Mouse (Mus musculus) thymus, adult 18-20 months (tissue): Measurements from ENCODE around the gene Eef1akmt3.
A peak's percentile ranks its signal among the peaks of the same experiment; 100 is the strongest.

ENCODE experiments used
- DNase-seq, 2 experiments: peaks; one replicate each; pipeline ENCODE4 v3.0.0; 2022; ENCODE audit warnings: mixed read lengths in 2 of 2

Gene Eef1akmt3

DNA sequence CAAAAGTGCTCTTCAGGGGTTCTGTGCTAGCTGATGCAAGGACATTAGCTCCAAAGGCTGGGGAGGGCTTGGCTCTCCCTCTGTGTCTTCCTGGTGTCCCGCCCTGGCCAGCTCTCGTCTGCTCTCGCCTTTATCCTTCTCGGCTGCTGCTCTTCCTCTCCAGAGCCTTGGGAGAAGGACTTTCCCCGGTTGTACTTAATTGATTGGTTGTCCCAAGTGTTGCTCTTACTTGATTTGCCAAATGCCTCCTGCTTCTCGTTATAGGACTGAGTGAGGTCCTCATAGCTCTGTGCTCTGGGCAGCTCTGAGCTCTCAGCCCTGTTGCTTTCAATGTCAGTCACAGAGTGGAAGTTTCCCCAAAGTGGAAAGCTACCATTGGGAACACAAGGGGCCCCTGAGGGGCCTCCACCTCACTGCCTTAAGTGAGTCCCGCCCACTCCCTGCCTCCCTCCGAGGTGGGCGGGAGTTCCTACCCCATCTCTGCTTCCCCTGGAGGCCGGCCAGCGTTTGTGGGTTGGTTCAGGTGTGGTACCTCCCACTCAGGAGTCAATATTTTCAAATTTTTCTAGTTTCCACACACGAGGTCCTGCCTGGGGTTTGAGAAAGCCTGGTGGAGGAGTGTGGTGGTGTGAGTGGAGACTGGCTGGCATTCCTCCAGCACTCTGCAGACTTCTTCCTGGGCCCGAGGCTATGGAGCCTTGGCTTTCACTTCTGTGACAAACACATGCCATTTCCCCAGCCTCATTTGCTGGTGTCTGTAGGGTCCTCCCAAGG lies 43.8 kb downstream of the Eef1akmt3 start:
- DNase-seq = no peak

DNA sequence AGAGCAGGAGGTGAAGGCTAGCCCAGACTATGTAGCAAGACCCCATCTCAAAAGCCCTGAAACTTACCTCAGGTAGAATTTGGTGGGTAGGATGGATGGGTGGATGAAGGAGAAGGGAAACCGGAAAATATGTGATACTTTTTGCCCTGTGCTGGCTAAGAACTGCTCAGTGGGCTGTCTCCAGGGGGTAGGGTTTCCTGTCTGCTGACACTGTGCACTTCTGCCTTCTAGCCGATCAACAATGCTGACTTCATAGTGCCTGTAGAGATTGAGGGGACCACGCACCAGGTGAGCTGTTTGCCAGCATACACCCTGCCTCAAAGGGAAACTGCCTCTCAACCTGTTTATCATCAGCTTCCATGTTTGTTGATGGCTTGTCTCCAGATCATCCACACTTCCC lies 47.7 kb downstream of the Eef1akmt3 start:
- no peak for DNase-seq

DNA sequence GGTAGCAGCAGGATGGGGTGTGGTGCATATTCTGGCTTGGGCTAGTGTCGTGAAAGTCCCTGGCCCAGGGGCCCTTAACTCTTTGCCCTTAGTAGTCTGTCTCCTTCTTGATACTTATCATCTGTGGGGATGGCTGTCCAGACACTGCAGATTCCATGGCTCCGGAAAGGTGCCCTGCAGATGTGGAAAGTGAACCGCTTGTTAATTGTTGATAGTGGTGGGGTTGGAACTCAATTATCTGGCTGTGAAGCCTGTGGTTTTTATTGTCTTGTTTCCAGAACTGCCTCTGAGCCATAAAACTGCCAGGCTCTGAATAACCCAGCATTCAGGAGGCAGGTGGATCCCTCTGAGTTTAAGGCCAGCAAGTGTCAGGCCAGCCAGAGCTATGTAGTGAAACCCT lies 49.6 kb downstream of the Eef1akmt3 start:
- no peak for DNase-seq

DNA sequence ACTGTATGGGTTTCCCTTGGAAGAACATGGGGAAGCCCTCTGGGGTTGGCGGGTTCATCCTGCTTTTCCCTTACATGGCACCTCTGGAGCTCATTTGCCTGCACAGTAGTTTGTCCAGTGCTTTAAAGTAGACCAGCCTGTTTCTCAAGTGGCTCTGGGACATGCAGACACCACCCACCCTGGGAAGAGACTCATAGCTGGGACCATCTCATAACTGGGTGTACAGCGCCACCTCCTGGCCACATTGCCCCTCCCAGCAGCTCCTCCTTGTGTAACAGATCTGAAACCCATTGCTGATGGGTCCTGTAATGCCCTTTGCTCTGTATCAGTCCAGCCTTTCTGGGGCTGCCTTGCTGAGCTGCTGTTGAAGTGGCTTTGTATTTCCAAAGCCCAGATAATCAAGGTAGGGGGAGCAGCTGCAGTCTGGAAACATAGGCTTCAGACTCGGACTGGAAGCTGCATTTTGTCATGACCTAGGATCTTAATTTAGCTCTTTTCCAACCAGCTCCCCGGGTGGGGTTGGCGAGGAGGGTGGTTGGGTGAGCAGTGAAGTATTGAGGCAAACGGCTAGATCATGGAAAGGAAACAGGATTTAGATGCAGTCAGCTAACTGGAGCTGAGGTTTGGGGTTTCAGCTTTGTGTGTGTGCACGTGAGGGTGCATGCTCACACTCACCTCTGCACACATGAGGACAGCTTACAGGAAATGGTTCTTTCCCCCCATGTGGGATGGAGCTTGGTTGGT lies 50.8 kb downstream of the Eef1akmt3 start:
- DNase-seq = peak; percentile 61 to 65

DNA sequence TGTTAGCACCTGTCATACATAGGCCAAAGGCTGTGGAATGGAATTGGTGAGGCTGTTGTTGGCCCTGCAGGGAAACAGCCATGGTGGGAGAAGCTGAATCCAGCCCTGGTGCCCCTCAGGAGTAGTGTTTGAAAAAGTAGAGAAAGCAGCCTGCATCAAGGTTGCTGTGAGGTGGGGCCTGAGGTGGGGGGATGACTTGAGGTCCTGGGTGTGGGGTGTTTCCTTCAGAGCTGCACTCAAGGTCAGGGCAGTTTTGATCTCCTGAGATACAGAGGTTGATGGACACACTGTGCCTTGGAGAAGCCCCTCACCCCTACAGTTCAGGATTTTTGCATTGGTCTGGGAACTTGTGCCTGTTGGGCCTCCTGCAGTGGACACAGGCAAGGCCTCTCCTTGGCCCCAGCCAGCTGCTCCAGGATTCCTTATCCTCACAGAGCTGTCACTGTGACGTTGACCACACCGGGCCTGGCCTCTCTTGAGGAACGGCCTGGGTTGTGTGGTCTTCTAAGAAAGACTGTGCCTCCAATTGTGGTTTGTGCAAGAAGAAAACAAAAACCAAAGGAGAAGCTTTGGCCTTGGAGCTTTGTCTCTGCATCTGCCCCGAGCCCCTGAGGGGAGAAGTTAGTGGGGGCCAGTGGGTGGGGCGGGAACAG lies 52.7 kb downstream of the Eef1akmt3 start:
- DNase-seq = no peak

DNA sequence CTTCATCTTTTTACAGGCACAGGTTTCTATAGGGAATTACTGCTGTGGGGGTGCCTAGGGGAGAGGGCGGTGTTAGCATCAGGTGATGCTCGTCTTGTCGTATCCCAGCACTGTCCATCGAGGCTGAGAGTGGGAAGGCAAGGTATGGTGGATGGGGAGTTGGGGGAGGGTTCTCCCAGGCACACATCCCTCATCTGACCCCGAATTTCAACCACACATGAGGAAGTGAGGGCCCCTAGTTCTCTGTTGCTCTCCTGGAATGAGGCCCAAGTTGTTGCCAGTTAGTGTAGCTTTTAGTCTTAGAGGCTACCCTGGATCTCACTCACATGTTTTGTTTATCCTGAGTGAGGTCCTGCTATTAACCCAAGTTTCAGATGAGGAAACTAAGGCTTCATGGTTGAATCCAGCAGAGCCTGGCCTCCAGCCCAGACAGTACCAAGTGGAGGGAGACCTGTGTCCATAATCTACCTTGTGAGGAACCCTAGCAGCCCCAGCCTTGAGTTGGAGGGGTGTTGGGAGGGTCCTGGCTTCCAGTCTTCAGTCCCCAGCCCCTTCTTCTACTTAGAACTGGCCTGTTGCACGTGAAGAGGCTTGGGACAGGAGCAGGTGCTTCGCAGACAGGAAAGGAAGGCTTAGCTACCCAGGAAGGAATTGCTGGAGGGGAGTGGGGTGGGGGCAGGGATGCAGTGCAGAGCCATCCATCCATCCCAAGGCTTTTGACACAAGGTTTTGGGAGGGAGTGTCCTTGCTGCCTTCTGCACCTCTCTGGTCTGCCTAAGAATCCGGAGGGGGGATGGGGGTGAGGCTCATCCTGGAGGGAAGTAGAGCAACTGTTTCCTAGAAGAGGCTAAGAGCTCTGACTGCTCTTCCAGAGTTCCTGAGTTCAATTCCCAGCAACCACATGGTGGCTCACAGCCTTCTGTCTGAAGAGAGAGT lies 53.9 kb downstream of the Eef1akmt3 start:
- DNase-seq = no peak

DNA sequence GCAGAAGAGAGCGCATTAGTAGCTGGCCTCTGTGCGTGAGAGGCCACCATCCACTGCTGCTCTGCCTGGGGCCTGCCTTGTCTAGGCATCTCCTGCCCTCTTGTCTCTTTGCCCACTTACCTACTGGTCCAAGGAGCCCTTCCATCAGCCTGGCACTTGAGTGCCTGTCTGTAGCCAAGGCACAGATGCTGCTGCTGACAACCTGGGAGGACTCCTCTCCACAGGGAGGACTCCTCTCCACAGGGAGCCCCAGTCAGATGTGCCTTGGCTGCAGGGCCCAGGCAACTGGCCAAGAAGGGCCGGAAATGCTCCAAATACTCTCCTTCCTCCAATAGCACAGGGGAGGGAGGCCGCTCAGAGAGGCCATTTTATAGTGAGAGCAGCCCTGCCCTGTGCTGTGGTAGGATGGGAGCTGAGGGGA lies 54.8 kb downstream of the Eef1akmt3 start:
- no peak for DNase-seq

DNA sequence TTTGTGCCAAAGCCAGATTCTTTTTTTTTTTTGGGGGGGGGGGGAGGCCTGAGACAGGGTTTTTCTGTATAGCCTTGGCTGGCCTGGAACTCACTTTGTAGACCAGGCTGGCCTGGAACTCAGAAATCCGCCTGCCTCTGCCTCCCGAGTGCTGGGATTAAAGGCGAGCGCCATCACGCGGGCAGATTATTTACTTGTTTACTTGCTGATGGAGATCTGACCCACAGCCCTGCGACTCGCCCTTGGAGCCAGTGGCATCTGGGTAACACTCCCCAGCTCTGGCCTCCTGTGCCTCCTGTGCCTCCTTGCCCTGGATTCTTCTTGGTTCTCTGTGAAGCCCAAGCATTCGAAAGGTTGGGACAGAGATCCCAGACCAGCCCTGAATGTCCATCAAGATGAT lies 55.7 kb downstream of the Eef1akmt3 start:
- DNase-seq = no peak

DNA sequence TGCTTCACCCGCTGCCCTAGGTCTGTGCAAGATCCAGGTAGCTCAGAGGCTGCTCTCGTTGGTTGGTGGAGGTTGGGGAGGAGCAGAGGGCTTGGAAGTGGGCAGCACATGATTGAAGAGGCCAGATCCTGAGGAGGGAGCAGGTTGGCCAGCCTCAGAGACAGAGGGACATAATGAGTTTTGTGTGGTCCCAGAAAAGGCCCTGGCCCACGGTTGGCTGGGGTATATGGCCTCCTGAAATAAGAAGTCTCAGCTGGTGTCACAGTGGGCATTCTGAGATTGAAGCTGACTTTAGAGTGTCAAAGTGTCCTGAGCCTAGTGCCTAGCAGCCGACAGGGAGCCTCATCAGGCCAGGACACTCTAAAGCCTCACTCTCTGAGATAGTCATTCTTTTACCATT lies 56.2 kb downstream of the Eef1akmt3 start:
- no peak for DNase-seq

DNA sequence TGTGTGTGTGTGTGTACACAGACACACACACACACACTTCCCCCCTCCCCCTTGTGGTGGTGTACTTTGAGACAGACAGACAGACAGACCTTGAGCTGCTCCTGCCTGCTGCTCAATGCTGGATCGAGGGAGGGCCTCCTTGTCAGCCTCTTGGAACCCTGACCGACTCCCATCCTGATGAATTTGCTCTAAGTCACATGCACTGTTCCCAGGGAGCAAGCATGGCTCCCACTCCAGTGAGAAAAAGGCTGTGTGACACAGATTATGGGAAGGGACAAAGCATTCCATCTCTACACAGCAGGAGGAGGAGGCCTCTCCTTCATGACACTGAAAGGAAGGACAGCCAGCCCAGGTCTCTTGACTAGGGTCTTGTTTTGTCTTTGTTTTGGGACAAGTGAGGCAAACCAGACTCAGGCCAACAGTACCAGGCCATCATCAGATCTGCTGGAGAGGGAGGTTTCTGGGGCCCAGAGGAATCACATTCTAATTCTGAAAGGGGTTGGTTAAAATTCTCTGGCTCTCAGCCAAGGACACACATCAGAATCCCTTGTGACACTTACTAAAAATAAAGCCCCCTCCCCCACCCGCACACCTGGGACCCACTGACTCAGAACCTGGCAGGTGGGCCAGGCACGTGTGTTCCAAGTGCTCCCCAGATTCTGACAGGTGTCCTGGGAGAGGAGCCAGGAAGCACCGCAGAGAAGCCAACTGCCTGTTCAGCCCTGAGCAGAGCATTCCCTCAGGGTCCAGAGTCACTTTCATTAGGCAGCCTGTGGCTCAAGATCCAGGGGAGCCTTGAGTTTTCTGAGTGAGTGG lies 56.9 kb downstream of the Eef1akmt3 start:
- no peak for DNase-seq

DNA sequence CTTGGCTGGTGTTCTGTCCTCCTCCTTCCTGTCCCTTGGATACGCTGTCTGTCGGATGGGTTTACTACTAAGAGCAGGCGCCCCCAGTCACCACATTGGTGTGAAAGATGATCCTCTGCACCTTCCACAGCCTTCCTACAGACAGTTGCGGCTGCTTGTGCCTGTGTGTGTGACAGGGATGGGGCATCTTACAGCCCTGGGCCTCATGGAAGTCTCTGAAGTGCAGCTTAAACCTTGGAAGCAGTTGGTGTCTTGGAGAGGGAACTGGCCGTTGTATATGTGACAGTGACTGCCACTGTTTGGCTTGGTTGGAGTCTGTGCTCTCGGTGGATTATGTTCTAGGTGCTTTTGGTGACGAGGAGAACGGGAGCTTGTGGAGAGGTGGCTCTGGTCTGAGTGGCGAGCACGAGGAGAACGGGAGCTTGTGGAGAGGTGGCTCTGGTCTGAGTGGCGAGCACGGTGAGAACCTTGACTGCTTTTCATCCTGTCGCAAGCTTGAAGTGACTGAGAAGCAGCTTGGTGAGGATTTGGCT lies 58.1 kb downstream of the Eef1akmt3 start:
- DNase-seq = no peak

DNA sequence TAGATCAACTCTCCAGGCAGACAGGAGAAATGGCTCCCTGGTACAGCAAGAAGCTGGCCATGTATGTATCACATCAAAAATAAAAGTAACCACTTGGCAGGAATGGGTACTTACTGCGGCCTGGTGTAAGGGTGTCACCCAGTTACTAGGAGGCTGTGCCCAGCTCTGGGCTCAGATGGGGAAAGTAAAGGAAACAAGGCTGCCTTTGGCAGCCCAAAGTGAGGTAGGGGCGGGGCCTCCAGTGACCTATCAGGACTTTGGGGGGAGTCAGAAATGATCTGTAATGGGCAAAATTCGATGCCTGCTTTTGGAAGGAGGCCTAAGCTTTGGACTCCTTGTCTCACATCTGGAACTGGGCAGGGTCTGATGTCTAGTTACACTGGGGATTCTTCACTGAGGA lies 59.6 kb downstream of the Eef1akmt3 start:
- DNase-seq = no peak
